ENCODE assay signal across 8 mouse cellular contexts in the genomic region with DNA sequence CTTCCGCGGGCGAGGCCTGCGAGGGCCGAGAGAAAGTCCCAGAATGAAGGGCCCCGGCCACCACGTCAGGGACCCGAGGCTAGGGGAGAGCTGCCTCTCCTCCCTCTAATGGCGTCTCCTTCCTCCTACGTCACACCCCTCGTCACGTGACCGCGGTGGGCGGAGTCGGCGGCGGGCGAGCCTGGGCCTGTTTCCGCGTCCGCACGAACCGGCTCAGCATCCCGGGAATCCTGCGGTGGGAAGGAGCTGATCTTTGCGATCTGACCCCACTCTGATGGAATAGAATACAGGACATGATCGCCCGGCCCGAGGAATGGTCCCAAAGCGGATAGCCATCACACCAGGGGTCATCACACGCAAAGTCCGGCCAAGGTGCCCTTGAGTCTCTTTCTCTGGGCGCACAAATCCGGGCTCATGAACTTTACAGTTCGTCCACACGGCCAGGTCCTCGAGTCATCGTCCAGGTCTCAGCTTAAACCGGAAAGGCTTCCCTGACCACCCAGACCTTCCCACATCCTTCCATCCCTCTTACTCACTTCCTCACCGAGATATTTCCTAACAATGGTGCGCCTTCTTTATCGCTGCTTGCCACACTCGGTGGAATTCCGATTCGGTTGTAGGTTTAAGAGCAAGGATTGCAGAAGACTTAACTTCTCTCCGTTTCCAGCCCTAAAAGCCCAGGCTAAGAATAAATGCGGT. TPM values are rescaled to one million over a fixed set of nuclear protein-coding genes. Genes with fewer than 3 reads are reported as not detected.
A peak's percentile ranks its signal among the peaks of the same experiment; 100 is the strongest.
DNase-seq lines count a peak whose midpoint lies in the region; ATAC-seq and TF ChIP-seq lines count a peak whose summit lies in the region.

Gene Rab21, minus strand, starts transcription at position 122 of the 699 bp plus-strand sequence.

- H3K27me3 ChIP-seq in hindbrain, embryonic 10.5 days (ENCODE audit: insufficient read depth, poor library complexity, severe bottlenecking) = no peaks in the 10 kb centered on the region
- H3K27me3 ChIP-seq in lung, postnatal 0 days (replicated peaks; ENCODE audit: insufficient read depth, low read length) = no peaks in the 10 kb centered on the region

- H3K9ac ChIP-seq in lung, postnatal 0 days (replicated peaks; ENCODE audit: low read depth) = peak within 1 kb of the TSS; percentile 92

- DNase-seq in MEL-GATA-1-ER (ENCODE audit: extremely low read depth, low read depth) = peak; percentile 45
- DNase-seq in cerebellum, adult 8-10 months = peak; percentile 99
- DNase-seq in hindbrain, embryonic 10.5 days (ENCODE audit: low spot score) = peak; percentile 97
- peak; percentile 93 for DNase-seq in layer of hippocampus, adult 9-11 months
- peak; percentile 95 for DNase-seq in lung, postnatal 0 days (ENCODE audit: low spot score)
- peak; percentile 99 for DNase-seq in ovary, postnatal 14 days (ENCODE audit: low spot score)
- DNase-seq in thymus, postnatal 14 days = peak; percentile 99

- TF ChIP-seq CTCF in lung, postnatal 0 days (IDR thresholded peaks at IDR 0.05) = no peak

- peak; percentile 78 for ATAC-seq in frontal cortex, adult (ENCODE audit: low TSS enrichment)
- ATAC-seq in lung, postnatal 0 days = peak; percentile 93

- no peak; the same call in 1 of the 2 replicates for TF ChIP-seq EP300 in lung, postnatal 0 days (IDR thresholded peaks at IDR 0.05)

- 0 out of 2 replicates have a peak, but pooled peaks cover 3% of the 10 kb centered on the region for H3K36me3 ChIP-seq in hindbrain, embryonic 10.5 days
- no peaks in the 10 kb centered on the region for H3K36me3 ChIP-seq in lung, postnatal 0 days (ENCODE audit: insufficient read depth, low read length)

- H3K4me3 ChIP-seq in hindbrain, embryonic 10.5 days = peak within 1 kb of the TSS; percentile 93
- peak within 1 kb of the TSS; percentile 92 for H3K4me3 ChIP-seq in lung, postnatal 0 days (ENCODE audit: low read depth, low read length)

- peak within 1 kb of the TSS; percentile 94 for H3K27ac ChIP-seq in hindbrain, embryonic 10.5 days
- H3K27ac ChIP-seq in lung, postnatal 0 days (ENCODE audit: low read length) = peak within 1 kb of the TSS; percentile 98

- no peaks in the 10 kb centered on the region for H3K9me3 ChIP-seq in hindbrain, embryonic 10.5 days
- H3K9me3 ChIP-seq in lung, postnatal 0 days (ENCODE audit: low read length) = no peaks in the 10 kb centered on the region

- under 1% methylated on average over 48 of the region's 48 CpGs for WGBS in hindbrain, embryonic 10.5 days
- under 1% methylated on average over 47 of the region's 48 CpGs for WGBS in lung, postnatal 0 days

- H3K4me2 ChIP-seq in lung, postnatal 0 days (replicated peaks; ENCODE audit: low read depth, low read length) = peak within 1 kb of the TSS; percentile 76

- peaks cover 36% of the 10 kb centered on the region for H3K4me1 ChIP-seq in hindbrain, embryonic 10.5 days (replicated peaks)
- H3K4me1 ChIP-seq in lung, postnatal 0 days (ENCODE audit: insufficient read depth, low read depth, low read length) = peaks cover 15% of the 10 kb centered on the region; the same call in 1 of the 2 replicates

RNA-seq across cellular contexts. Expression of gene Rab21, which starts in this region (rescaled TPM):
- 3.4 and 3.8 TPM in 2 replicates for polyA plus RNA-seq in hindbrain, embryonic 10.5 days (2016; fragmentation: Nextera tagmentation; extraction: Ambion mirVana)
- 9.1 and 10.1 TPM in 2 replicates for polyA plus RNA-seq in lung, postnatal 0 days (2015; fragmentation: Nextera tagmentation; extraction: Ambion mirVana)

Comparison
In these comparisons a context has a peak if more than half of its experiments do, and no peak if none do; other contexts are left out.
1. Peak in every context shown above with its lines: DNase-seq, ATAC-seq, H3K4me3 ChIP-seq and H3K27ac ChIP-seq.
2. DNase-seq: peak in every context shown above with its lines; median percentile 99 in cerebellum, adult 8-10 months; 99 in ovary, postnatal 14 days; 99 in thymus, postnatal 14 days; 97 in hindbrain, embryonic 10.5 days; 95 in lung, postnatal 0 days; 93 in layer of hippocampus, adult 9-11 months; 45 in MEL-GATA-1-ER.